Mouse (Mus musculus) urinary bladder, postnatal 4 days (tissue): Measurements from ENCODE around the gene Pmepa1.

Source experiments
- DNase-seq, 2 experiments: peaks; one replicate each; pipeline ENCODE4 v3.0.0; 2021 to 2022; ENCODE audit warnings: low spot score in 2 of 2

Gene Pmepa1

GRCm38 (mm10) chr2:173226792-173227191 lies 49.5 kb downstream of the Pmepa1 start:
- DNase-seq = no peak

DNA sequence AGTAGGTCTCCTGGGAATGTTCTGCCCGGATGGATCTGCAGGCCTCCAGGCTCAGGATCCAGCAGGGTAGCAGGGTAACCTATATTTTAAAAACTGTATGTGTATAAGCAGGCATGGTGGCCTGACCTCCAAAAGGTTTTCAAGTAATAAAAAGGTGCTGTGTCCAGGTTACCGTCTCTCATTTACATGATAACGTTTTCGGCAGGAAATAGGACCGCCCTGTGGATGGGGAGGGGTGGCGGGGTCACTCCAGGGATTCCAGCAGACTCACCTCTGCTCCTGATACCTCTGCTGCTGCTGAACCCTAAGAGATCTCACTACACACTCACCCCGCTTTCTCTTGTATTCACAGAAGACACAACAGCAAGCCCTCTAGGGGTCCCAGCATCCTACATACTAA lies 50.4 kb downstream of the Pmepa1 start:
- DNase-seq = no peak

GRCm38 (mm10) chr2:173224832-173225231 lies 51.5 kb downstream of the Pmepa1 start:
- DNase-seq = no peak

- DNase-seq = no peak
Observed at GRCm38 (mm10) chr2:173224097-173224496, 52.2 kb downstream of the Pmepa1 start.

DNA sequence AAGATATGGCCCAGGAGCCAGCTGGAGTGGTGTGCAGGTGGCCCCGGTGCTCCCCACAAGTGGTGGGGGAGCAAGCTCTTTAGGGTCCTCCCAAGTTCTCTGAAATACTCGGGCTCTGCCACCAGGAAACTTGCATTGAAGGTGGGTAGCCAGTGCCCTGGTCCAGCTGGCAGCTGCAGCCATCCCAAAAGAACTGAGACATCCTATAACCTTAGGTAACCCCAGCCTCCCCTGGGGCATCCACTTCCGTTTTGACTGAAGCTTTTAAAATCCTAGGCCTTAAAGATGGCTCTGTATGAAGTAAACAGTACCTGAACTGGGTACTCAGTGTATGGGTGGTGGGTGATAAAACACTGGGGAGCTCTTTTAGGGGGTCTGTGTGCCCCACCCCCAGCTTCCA lies 52.8 kb downstream of the Pmepa1 start:
- DNase-seq = no peak

GRCm38 (mm10) chr2:173220754-173221153 lies 55.6 kb downstream of the Pmepa1 start:
- no peak for DNase-seq

- DNase-seq = peak; percentile 19 to 59
Observed at GRCm38 (mm10) chr2:173219256-173219954, 56.9 kb downstream of the Pmepa1 start.

DNA sequence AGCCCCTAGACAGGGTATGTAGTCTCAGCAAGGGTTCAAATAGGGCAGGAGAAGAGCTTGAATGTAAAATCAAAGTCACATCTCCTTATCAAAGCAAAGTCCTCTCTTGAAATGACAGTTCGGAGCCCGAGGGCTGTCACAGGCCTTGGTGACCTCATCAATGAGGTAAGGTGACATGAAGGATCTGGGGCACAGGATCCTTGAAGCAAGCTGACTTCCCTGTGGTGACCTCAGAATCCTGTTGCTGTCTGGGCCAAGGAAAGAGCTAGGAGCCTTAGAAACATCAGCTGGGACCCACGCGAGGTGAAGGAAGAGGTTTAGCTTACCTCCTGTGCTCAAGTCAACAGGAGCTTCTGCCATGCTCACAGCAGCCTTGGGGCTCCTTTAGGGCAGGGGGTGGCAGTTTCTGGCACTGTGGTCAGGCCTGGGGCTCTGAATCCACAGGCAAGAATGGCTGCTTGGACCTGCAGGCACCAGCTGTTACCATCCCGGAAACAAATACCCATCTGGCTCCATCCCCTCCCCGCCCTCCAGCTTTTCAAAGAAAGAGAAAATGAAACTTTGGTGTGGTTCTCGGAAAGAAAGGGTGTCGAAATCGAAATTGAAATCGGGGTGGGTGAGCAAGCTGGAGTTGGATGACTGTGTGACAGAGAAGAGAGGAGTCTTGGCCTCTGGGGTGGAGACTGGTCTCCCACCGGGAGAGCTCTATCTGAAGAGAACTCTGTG lies 57.8 kb downstream of the Pmepa1 start, which contains the start of gene Zbp1:
Gene Zbp1, minus strand, starts transcription at position 508 of the 726 bp plus-strand sequence.
- DNase-seq = peak in 1 of 2 experiments; percentile 57

DNA sequence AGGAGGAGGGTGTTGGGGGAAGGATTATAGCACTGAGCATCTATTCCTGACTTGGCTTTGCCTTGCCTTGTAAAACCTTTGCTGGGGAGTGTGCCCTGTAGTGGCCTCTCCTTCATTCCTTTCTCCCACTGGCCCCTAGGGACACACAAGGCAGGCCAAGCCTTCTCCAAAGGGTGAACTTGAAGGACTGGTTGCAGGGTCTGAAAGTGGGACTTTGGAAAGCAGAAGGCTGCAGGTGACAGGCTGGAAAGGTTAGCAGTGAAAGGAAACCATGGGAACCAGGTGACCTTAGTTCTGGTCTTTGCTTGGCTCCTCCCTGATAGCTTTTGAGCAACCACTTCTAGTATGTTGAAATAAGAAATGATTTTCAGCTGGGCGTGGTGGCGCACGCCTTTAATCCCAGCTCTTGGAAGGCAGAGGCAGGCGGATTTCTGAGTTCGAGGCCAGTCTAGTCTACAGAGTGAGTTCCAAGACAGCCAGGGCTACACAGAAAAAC lies 58.5 kb downstream of the Pmepa1 start:
- DNase-seq = no peak

DNA sequence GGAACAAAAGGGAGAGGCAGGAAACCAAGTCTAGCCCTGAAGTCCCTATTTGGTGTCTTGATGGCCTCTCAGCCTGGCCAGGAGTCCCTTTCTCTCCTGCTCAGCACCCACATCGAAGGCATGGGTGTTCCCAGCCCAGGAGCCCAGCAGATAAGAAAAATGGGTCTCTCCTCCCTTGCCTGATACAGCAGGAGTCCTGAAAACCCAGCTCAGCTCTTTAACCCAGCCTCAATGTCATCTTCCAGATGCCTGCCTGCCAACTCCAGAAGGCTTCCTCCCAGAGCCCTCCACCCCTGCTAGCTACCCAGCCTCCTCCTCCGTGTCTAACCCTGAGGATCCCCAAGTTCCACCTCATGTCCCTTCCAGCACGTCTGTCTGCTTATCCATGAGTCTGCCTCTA lies 59.1 kb downstream of the Pmepa1 start:
- peak; percentile 12 to 53 for DNase-seq

DNA sequence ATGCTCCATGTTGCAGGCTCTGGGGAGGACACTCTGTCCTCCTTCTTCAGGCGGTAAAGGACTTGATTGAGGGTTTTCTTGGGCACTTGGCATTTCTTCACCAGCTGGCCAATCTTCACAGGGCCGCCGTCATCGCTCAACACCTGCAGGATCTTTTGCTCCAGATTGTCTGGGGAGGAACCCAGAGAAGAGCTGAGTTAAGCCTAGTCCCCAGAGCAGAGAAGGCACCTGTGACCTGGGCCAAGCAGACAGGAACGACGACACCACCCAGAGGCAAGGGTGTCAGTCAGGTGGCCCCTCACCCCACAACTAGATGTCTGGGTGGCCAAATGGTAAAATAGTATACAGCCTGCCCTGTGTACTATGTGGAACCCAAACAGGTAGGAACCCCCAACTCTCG lies 59.5 kb downstream of the Pmepa1 start:
- DNase-seq = peak in 1 of 2 experiments; percentile 36

- no peak for DNase-seq
Observed at GRCm38 (mm10) chr2:173212227-173212626, 64.1 kb downstream of the Pmepa1 start.

- peak in 1 of 2 experiments; percentile 15 for DNase-seq
Observed at GRCm38 (mm10) chr2:173209091-173209815, 67.1 kb downstream of the Pmepa1 start.

DNA sequence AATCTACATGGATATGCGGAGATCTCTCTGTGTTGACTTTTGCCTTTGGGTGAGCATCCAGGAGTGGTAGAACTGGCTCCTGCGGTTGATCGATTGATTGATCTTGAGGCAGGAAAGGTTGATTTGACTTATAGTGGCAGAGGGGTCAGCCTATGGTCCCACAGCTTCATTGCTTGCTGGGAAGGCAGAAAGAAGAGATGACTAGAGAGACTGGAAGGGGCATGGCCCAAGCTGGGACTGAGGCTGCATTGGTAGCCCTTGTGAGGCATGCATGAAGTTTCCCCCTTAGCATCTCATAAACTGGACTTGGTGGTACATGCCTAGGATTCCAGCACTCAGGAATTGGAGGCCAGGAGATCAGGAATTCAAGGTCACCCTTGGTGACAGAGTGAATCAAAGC lies 69.3 kb downstream of the Pmepa1 start:
- DNase-seq = no peak

DNA sequence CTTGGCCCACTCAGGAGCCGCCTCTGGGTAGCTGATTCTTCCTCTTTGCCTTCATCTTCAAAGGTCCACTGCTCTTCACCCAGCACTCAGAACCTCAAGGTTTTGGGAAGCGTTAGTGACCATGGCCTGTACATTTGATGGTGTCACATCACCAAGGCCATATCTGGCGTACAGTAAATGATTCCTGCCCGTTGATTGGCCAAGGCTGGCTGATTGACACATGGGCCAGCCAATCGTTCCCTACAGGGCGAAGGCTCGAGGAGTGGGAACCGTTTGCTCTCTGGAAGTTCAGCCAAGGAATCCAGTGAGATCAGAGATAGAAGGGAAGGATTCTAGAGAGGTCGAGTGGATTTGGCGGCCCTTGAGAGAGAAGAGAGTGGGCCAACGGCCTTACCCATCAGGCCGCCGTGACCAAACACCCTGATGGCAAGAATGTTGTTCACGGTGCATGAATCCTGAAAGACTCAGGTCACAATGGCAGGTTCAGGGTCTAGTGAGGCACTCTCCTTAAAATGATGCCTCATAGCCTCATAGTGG lies 70.7 kb downstream of the Pmepa1 start:
- DNase-seq = no peak

DNA sequence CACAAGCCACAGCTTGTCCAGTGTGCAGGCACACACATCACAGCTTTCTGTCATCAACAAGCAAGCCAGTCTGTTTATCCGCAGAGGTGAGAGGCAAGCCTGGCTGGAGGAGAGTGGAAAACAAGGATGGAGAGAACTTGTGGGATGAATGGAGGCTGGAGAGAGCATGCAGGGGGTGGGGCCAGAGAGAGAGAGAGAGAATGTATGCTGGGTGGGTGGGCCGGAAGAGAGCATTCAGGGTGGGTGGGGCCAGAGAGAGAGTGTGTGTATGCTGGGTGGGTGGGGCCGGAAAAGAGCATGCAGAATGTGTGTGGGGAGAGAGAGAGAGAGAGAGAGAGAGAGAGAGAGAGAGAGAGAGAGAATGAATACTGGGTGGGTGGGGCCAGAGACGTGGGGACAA lies 71.7 kb downstream of the Pmepa1 start:
- no peak for DNase-seq

GRCm38 (mm10) chr2:173203726-173204125 lies 72.6 kb downstream of the Pmepa1 start:
- DNase-seq = peak in 1 of 2 experiments; percentile 13

- peak; percentile 13 to 59 for DNase-seq
Observed at GRCm38 (mm10) chr2:173202924-173203689, 73.2 kb downstream of the Pmepa1 start.

GRCm38 (mm10) chr2:173194796-173195195 lies 81.5 kb downstream of the Pmepa1 start:
- no peak for DNase-seq

GRCm38 (mm10) chr2:173187182-173187855 lies 89.0 kb downstream of the Pmepa1 start:
- peak in 1 of 2 experiments; percentile 19 for DNase-seq
